Mouse (Mus musculus): Measurements from ENCODE around the gene Haus6. TPM values are rescaled to one million over a fixed set of nuclear protein-coding genes. Genes with fewer than 3 reads are reported as not detected.

The Haus6 gene
- polyA plus RNA-seq, 1 experiment from 2014 or later: 21.2 TPM

DNA sequence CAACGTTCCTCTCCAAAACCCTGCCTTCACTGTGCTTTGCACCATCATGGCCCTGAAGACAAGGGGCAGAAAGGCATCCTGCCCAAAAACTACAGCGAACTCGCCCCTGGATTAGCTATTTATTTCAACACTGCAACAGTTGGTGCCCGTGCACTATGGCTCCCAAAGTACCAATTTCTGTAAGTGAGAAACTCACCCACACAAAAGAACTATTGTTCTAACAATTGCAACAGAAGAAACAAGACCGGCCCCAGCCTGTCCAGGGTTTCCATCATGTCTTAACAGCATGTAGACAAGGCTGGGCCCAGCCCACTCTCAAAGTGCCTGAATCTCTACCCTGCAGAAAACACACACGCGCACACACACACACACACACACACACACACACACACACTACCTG lies 54.5 kb downstream of the Haus6 start:
- Histone ChIP-seq H3K27me3 (ENCODE audit: insufficient read depth, poor library complexity, severe bottlenecking) (no peaks in the 10 kb centered on the region; the same call in 1 of the 2 replicates), H3K4me1 (no peaks in the 10 kb centered on the region)

DNA sequence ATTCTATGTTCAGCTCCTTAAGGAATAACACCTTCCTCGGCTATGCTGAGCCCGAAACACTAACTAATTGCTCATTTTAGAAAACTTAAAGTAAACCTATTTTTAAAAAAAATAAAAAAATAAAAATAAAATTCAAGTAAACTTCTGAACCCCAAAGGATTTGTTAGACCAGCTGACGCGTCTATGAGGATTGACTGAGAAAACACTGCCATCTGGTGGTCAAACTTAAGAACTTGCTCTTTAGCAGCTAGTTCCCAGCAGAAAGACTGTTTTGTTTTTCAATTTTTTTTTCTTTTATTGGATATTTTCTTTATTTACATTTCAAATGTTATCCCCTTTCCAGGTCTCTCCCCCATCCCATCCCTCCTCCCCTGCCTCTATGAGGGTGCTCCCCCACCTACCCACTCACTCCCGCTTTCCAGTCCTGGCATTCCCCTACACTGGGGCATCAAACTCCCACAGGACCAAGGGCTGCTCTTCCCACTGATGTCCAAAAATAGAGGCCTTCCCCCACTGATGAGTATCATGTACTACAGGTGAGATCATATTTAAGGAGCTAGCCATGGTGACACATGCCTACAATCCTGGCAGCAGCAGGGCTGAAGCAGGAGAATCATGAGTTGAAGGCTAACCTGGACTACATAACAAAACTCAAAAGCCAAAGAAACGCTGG lies 56.7 kb downstream of the Haus6 start:
- no peak overlapping the region for H3K27ac ChIP-seq
- no peaks in the 10 kb centered on the region for H3K36me3 ChIP-seq
- 25% methylated on average over 6 of the region's 6 CpGs for WGBS
- H3K9me3 ChIP-seq: no peaks in the 10 kb centered on the region
- H3K4me1 ChIP-seq: no peaks in the 10 kb centered on the region
- H3K4me3 ChIP-seq: no peak overlapping the region
- H3K27me3 ChIP-seq (ENCODE audit: insufficient read depth, poor library complexity, severe bottlenecking): no peaks in the 10 kb centered on the region; the same call in 1 of the 2 replicates
- no peak for DNase-seq (ENCODE audit: low spot score)

More for the DNA sequence above, 54.5 kb downstream of the Haus6 start:
- no peak overlapping the region for H3K27ac ChIP-seq
- H3K9me3 ChIP-seq: no peaks in the 10 kb centered on the region
- H3K4me3 ChIP-seq: no peak overlapping the region
- no peaks in the 10 kb centered on the region for H3K36me3 ChIP-seq
- no peak for DNase-seq (ENCODE audit: low spot score)
- 82% methylated on average over 7 of the region's 7 CpGs for WGBS

DNA sequence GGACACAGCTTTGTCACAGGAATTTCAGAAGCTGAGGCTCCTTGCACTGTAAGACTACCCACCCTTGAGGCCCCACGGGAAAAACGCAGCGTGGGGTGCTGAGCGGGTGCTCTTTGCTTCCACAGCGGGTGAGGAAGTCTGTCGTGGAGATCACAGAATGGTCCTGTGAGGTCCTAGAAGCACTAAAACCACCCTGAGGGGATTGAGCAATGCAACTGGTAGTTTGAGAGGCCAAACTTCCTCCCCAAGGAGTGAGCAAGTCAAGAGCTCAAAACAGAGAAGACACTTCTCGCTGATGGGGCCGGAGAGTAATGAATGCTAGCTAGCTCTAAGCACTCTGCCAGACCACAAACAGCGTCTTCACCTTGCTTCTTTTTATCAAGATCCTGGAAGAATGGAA lies 63.5 kb downstream of the Haus6 start:
- Histone ChIP-seq H3K27me3 (ENCODE audit: insufficient read depth, poor library complexity, severe bottlenecking) (no peaks in the 10 kb centered on the region), H3K27ac (no peak overlapping the region), H3K9me3 (no peaks in the 10 kb centered on the region), H3K4me3 (no peak overlapping the region), H3K36me3 (no peaks in the 10 kb centered on the region), H3K4me1 (0 out of 2 replicates have a peak, but pooled peaks cover 4% of the 10 kb centered on the region)
- DNase-seq (ENCODE audit: low spot score): no peak
- WGBS: 81% methylated on average over 9 of the region's 9 CpGs

DNA sequence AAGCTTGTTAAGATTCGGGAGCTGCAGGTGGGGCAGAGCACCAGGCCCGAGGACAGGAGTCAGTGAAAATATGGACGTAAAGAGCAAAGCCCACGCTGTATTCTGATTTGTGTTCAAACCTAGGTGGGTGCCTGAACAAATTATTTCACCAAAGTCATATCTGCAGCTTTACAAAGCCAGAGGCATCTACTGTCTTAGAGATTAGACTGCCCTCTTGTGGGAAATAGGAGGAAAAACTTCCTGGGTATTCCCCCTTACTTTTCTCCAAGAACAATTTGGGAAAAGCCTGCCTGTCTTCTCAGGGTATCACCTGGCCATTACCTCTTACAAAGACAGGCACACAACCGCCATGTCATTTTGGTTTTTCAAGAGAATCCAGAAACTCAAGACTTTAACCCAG lies 66.2 kb downstream of the Haus6 start:
- DNase-seq (ENCODE audit: low spot score): no peak
- Histone ChIP-seq H3K4me1 (0 out of 2 replicates have a peak, but pooled peaks cover 4% of the 10 kb centered on the region), H3K4me3 (no peak overlapping the region), H3K36me3 (no peaks in the 10 kb centered on the region), H3K9me3 (no peaks in the 10 kb centered on the region), H3K27me3 (ENCODE audit: insufficient read depth, poor library complexity, severe bottlenecking) (no peaks in the 10 kb centered on the region), H3K27ac (peak overlapping the region; percentile 69; the same call in 1 of the 2 replicates)
- WGBS: 52% methylated on average over 5 of the region's 5 CpGs

DNA sequence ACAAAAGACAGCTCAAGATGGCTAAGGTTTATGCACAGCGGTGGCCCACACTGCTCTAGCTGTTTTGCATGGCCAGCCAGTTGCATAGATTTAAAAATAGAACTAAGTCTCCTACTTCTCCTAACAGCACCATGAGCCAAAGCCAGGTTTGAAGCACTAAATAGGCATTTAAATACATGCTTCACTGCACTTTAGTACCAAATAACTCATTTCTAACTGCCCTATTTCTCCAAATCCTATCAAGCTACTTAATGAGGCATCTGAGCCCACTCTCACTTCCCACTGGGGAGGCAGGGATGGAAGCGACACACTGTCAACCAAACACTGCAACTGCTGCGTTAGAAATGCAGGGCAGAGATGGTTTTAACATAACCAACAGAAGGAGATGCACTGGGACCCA lies 67.9 kb downstream of the Haus6 start:
- WGBS: 83% methylated on average over 3 of the region's 3 CpGs
- H3K27ac ChIP-seq: no peak overlapping the region
- no peaks in the 10 kb centered on the region for H3K27me3 ChIP-seq (ENCODE audit: insufficient read depth, poor library complexity, severe bottlenecking)

DNA sequence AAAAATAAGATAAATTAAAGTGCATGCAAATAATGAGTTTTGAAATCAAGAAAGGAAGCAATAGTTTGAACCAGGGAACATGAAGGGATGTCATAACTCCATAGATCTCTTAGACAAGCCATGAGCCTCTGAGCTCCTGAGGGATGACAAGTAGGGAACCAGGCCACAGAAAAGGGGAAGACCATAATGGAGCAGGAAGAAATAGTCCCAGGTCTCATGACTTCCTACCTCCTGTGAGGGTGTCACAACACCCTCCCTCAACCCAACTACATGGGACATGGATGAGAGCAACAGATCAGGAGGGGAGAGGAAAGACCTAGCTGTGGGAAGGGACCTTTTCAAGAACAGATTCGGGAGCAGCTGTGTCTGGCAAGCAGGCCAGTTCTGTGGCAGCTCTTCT lies 70.3 kb downstream of the Haus6 start:
- no peaks in the 10 kb centered on the region for H3K36me3 ChIP-seq
- H3K27ac ChIP-seq: no peak overlapping the region
- WGBS: 72% methylated on average over 1 of the region's 1 CpGs
- no peak overlapping the region for H3K4me3 ChIP-seq
- H3K9me3 ChIP-seq: no peaks in the 10 kb centered on the region
- DNase-seq (ENCODE audit: low spot score): no peak
- H3K27me3 ChIP-seq (ENCODE audit: insufficient read depth, poor library complexity, severe bottlenecking): no peaks in the 10 kb centered on the region
- 0 out of 2 replicates have a peak, but pooled peaks cover 4% of the 10 kb centered on the region for H3K4me1 ChIP-seq

More for the DNA sequence above, 67.9 kb downstream of the Haus6 start:
- DNase-seq (ENCODE audit: low spot score): no peak
- Histone ChIP-seq H3K4me3 (no peak overlapping the region), H3K4me1 (0 out of 2 replicates have a peak, but pooled peaks cover 4% of the 10 kb centered on the region), H3K36me3 (no peaks in the 10 kb centered on the region), H3K9me3 (no peaks in the 10 kb centered on the region)

- H3K27ac ChIP-seq: no peak overlapping the region
- H3K9me3 ChIP-seq: no peaks in the 10 kb centered on the region
- H3K36me3 ChIP-seq: no peaks in the 10 kb centered on the region
- H3K27me3 ChIP-seq (ENCODE audit: insufficient read depth, poor library complexity, severe bottlenecking): no peaks in the 10 kb centered on the region
- peak; percentile 1 for DNase-seq (ENCODE audit: low spot score)
- 95% methylated on average over 5 of the region's 5 CpGs for WGBS
- no peak overlapping the region for H3K4me3 ChIP-seq
- peaks cover 3% of the 10 kb centered on the region for H3K4me1 ChIP-seq
Observed at GRCm38 (mm10) chr4:86538936-86539335, 72.9 kb downstream of the Haus6 start.

DNA sequence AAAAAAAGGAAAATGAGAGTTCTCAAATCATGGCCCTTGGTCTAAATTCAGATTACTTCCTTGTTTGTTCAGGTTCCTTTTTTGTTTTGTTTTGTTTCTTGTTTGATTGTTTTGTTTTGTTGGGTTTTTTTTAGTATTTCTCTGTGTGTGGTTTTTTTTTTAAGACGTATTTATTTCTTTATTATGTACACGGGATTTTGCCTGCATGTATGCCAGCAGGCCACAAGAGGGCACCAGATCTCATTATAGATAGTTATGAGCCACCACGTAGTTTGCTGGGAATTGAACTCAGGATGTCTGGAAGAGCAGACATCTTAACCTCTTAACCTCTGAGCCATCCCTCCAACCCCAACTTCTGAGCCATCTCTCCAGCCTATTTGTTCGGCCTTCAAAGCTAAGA lies 73.9 kb downstream of the Haus6 start:
- H3K4me3 ChIP-seq: no peak overlapping the region
- H3K27ac ChIP-seq: no peak overlapping the region
- no peaks in the 10 kb centered on the region for H3K9me3 ChIP-seq
- no peaks in the 10 kb centered on the region for H3K36me3 ChIP-seq
- no peaks in the 10 kb centered on the region for H3K27me3 ChIP-seq (ENCODE audit: insufficient read depth, poor library complexity, severe bottlenecking)
- DNase-seq (ENCODE audit: low spot score): no peak
- 40% methylated on average over 4 of the region's 4 CpGs for WGBS
- H3K4me1 ChIP-seq: peaks cover 4% of the 10 kb centered on the region

- WGBS: 56% methylated on average over 5 of the region's 5 CpGs
- Histone ChIP-seq H3K27me3 (ENCODE audit: insufficient read depth, poor library complexity, severe bottlenecking) (no peaks in the 10 kb centered on the region), H3K9me3 (no peaks in the 10 kb centered on the region), H3K36me3 (no peaks in the 10 kb centered on the region), H3K4me3 (no peak overlapping the region), H3K27ac (no peak overlapping the region), H3K4me1 (peaks cover 4% of the 10 kb centered on the region)
- no peak for DNase-seq (ENCODE audit: low spot score)
Observed at GRCm38 (mm10) chr4:86534091-86534481, 77.8 kb downstream of the Haus6 start.

- no peaks in the 10 kb centered on the region for H3K9me3 ChIP-seq
- H3K27ac ChIP-seq: no peak overlapping the region
- WGBS: 84% methylated on average over 8 of the region's 8 CpGs
- no peaks in the 10 kb centered on the region for H3K27me3 ChIP-seq (ENCODE audit: insufficient read depth, poor library complexity, severe bottlenecking)
- no peaks in the 10 kb centered on the region for H3K36me3 ChIP-seq
- H3K4me3 ChIP-seq: no peak overlapping the region
- no peak for DNase-seq (ENCODE audit: low spot score)
- peaks cover 4% of the 10 kb centered on the region for H3K4me1 ChIP-seq
Observed at GRCm38 (mm10) chr4:86533406-86534090, 78.3 kb downstream of the Haus6 start.

GRCm38 (mm10) chr4:86529161-86529560 lies 82.7 kb downstream of the Haus6 start:
- no peaks in the 10 kb centered on the region for H3K27me3 ChIP-seq (ENCODE audit: insufficient read depth, poor library complexity, severe bottlenecking)
- H3K9me3 ChIP-seq: no peaks in the 10 kb centered on the region
- no peaks in the 10 kb centered on the region for H3K36me3 ChIP-seq
- 70% methylated on average over 6 of the region's 6 CpGs for WGBS
- no peak overlapping the region for H3K4me3 ChIP-seq
- no peak for DNase-seq (ENCODE audit: low spot score)
- peaks cover 9% of the 10 kb centered on the region for H3K4me1 ChIP-seq
- H3K27ac ChIP-seq: no peak overlapping the region

All from heart, embryonic 10.5 days (tissue).